7 mouse cellular contexts compared by ENCODE assay signal in genomic region chrX:94212264-94212596, GRCm38 (mm10). TPM values are rescaled to one million over a fixed set of nuclear protein-coding genes. Genes with fewer than 3 reads are reported as not detected.
DNase-seq lines count a peak whose midpoint lies in the region; ATAC-seq and TF ChIP-seq lines count a peak whose summit lies in the region.

No protein-coding gene starts in this region.

- H3K4me2 ChIP-seq in forebrain, embryonic 12.5 days: peak overlapping the region; percentile 67
- H3K4me2 ChIP-seq in liver, embryonic 12.5 days: peak overlapping the region; percentile 74
- H3K4me2 ChIP-seq in stomach, embryonic 16.5 days (ENCODE audit: low read depth, low read length): peak overlapping the region; percentile 86

- H3K27ac ChIP-seq in spleen, adult 2 months (ENCODE audit: insufficient read depth, low read length): peak overlapping the region; percentile 94
- peak overlapping the region; percentile 73 for H3K27ac ChIP-seq in forebrain, embryonic 12.5 days
- H3K27ac ChIP-seq in liver, embryonic 12.5 days: peak overlapping the region; percentile 78
- H3K27ac ChIP-seq in stomach, embryonic 16.5 days (ENCODE audit: low read length): peak overlapping the region; percentile 80

- no peak for TF ChIP-seq CTCF in spleen, adult 2 months (IDR thresholded peaks at IDR 0.05; ENCODE audit: extremely low read depth, insufficient read depth, insufficient read length, insufficient replicate concordance)

- H3K4me1 ChIP-seq in spleen, adult 2 months (ENCODE audit: control insufficient read depth, insufficient read depth, insufficient read length): no peaks in the 10 kb centered on the region
- H3K4me1 ChIP-seq in forebrain, embryonic 12.5 days: no peaks in the 10 kb centered on the region
- H3K4me1 ChIP-seq in liver, embryonic 12.5 days: peaks cover 13% of the 10 kb centered on the region
- no peaks in the 10 kb centered on the region for H3K4me1 ChIP-seq in stomach, embryonic 16.5 days (ENCODE audit: control insufficient read depth, insufficient read depth, low read length)

- DNase-seq in spleen, adult 2 months (ENCODE audit: low read depth in 1 of 2, low spot score in 2 of 2): no peak
- no peak for DNase-seq in spleen, postnatal 14 days (ENCODE audit: low spot score in 2 of 2)
- DNase-seq in adrenal gland, adult 18-20 months (ENCODE audit: low spot score in 2 of 2): no peak
- no peak for DNase-seq in left cerebral cortex, adult 11 months (ENCODE audit: low spot score)

- WGBS in spleen, adult 2 months: 1% methylated on average over 12 of the region's 12 CpGs
- 0% methylated on average over 12 of the region's 12 CpGs for WGBS in forebrain, embryonic 12.5 days
- WGBS in liver, embryonic 12.5 days (ENCODE audit: insufficient replicate concordance): 0% methylated on average over 12 of the region's 12 CpGs
- WGBS in stomach, embryonic 16.5 days: under 1% methylated on average over 12 of the region's 12 CpGs

- no peak for TF ChIP-seq POLR2A in spleen, adult 2 months (IDR thresholded peaks at IDR 0.05; ENCODE audit: low read depth, low read length)

- ATAC-seq in forebrain, embryonic 12.5 days (ENCODE audit: low FRiP score): peak; percentile 62
- peak; percentile 50 for ATAC-seq in liver, embryonic 12.5 days
- ATAC-seq in stomach, embryonic 16.5 days (ENCODE audit: insufficient read depth, low FRiP score): peak; percentile 54; the same call in 1 of the 2 replicates

- H3K9ac ChIP-seq in forebrain, embryonic 12.5 days: peak overlapping the region; percentile 75
- peak overlapping the region; percentile 82 for H3K9ac ChIP-seq in liver, embryonic 12.5 days
- peak overlapping the region; percentile 90 for H3K9ac ChIP-seq in stomach, embryonic 16.5 days (ENCODE audit: low read length)

- H3K27me3 ChIP-seq in spleen, adult 2 months (ENCODE audit: control insufficient read depth, insufficient read depth, low read length): no peaks in the 10 kb centered on the region
- no peaks in the 10 kb centered on the region for H3K27me3 ChIP-seq in forebrain, embryonic 12.5 days
- H3K27me3 ChIP-seq in liver, embryonic 12.5 days (replicated peaks): no peaks in the 10 kb centered on the region
- H3K27me3 ChIP-seq in stomach, embryonic 16.5 days (ENCODE audit: control insufficient read depth, insufficient read depth, low read length): no peaks in the 10 kb centered on the region

- H3K36me3 ChIP-seq in spleen, adult 2 months (ENCODE audit: control insufficient read depth, insufficient read depth, low read length): peaks cover 1% of the 10 kb centered on the region; the same call in 1 of the 2 replicates
- peaks cover 23% of the 10 kb centered on the region for H3K36me3 ChIP-seq in forebrain, embryonic 12.5 days (replicated peaks)
- peaks cover 36% of the 10 kb centered on the region for H3K36me3 ChIP-seq in liver, embryonic 12.5 days
- peaks cover 7% of the 10 kb centered on the region; the same call in 1 of the 2 replicates for H3K36me3 ChIP-seq in stomach, embryonic 16.5 days (ENCODE audit: control insufficient read depth, insufficient read depth, low read length)

- H3K4me3 ChIP-seq in spleen, adult 2 months (ENCODE audit: extremely low read depth, insufficient read depth, insufficient read length): peak overlapping the region; percentile 100
- H3K4me3 ChIP-seq in forebrain, embryonic 12.5 days (replicated peaks): peak overlapping the region; percentile 75
- H3K4me3 ChIP-seq in liver, embryonic 12.5 days: peak overlapping the region; percentile 84
- peak overlapping the region; percentile 84 for H3K4me3 ChIP-seq in stomach, embryonic 16.5 days (replicated peaks; ENCODE audit: low read length)

- no peaks in the 10 kb centered on the region for H3K9me3 ChIP-seq in forebrain, embryonic 12.5 days
- no peaks in the 10 kb centered on the region for H3K9me3 ChIP-seq in liver, embryonic 12.5 days (replicated peaks)
- no peaks in the 10 kb centered on the region for H3K9me3 ChIP-seq in stomach, embryonic 16.5 days (replicated peaks; ENCODE audit: control insufficient read depth, low read length)

RNA-seq across cellular contexts. Expression of gene Eif2s3x, which starts 0.4 kb away (rescaled TPM):
- 23.6 and 23.7 TPM in 2 replicates for polyA plus RNA-seq in spleen, adult 2 months (2012; rRNA removed)
- polyA plus RNA-seq in forebrain, embryonic 12.5 days (2016; fragmentation: Nextera tagmentation; extraction: Ambion mirVana): 109 and 114 TPM in 2 replicates
- polyA plus RNA-seq in liver, embryonic 12.5 days (2016; fragmentation: Nextera tagmentation; extraction: Ambion mirVana): 68.6 and 73.0 TPM in 2 replicates
- polyA plus RNA-seq in stomach, embryonic 16.5 days (2015; fragmentation: Nextera tagmentation; extraction: Ambion mirVana): 64.8 and 77.2 TPM in 2 replicates
- 100 to 1,000 TPM; 138 to 199 TPM for total RNA-seq in adrenal gland, adult 18-20 months (2021)

RNA-seq across cellular contexts. Expression of gene Klhl15, which starts 22.2 kb away (rescaled TPM):
- 4.2 and 10.8 TPM in 2 replicates for polyA plus RNA-seq in spleen, adult 2 months (2012; rRNA removed)
- 10.6 and 11.9 TPM in 2 replicates for polyA plus RNA-seq in forebrain, embryonic 12.5 days (2016; fragmentation: Nextera tagmentation; extraction: Ambion mirVana)
- polyA plus RNA-seq in liver, embryonic 12.5 days (2016; fragmentation: Nextera tagmentation; extraction: Ambion mirVana): 6.9 and 7.2 TPM in 2 replicates
- 8.4 and 8.5 TPM in 2 replicates for polyA plus RNA-seq in stomach, embryonic 16.5 days (2015; fragmentation: Nextera tagmentation; extraction: Ambion mirVana)
- 10 to 100 TPM; 12.0 to 15.1 TPM for total RNA-seq in adrenal gland, adult 18-20 months (2021)
